Comparison of ENCODE assay signal across 18 mouse cellular contexts in genomic region chr11:68340366-68340765, GRCm38 (mm10).
"Had no signal": no experiment of that assay in that cellular context is flagged by ENCODE, and none has a peak within 500 bp of the region (broad histone marks: within the 10 kb centered on the region; RNA-seq: fewer than 3 reads in every experiment).

No protein-coding gene starts in this region.

- H3K4me3 ChIP-seq: heart, embryonic 13.5 days; heart, embryonic 15.5 days; hindbrain, embryonic 13.5 days; hindbrain, embryonic 15.5 days; kidney, embryonic 15.5 days; left cerebral cortex, adult 2 months; limb, embryonic 10.5 days; limb, embryonic 12.5 days had no signal

- DNase-seq: gastrocnemius, postnatal 10 days; heart, postnatal 14 days; heart, postnatal 36 days; kidney, adult 11 months; kidney, adult 2 months; kidney, adult 9 months; kidney, postnatal 14 days; layer of hippocampus, adult 9-11 months; layer of hippocampus, postnatal 36 days; liver had no signal
